Mouse (Mus musculus): ENCODE results near the gene Fkbp10. TPM values are rescaled to one million over a fixed set of nuclear protein-coding genes. Genes with fewer than 3 reads are reported as not detected.

Gene Fkbp10
- 10 to 100 TPM; 10.0 to 12.2 TPM for total RNA-seq (2021)
- long read RNA-seq, experiment 1, transcript Fkbp10-201 (10 exons, 2,584 nt) = major isoform, 14 of 16 reads
- long read RNA-seq, experiment 1, partial matches to known transcripts = 1 of 16 reads
- long read RNA-seq, experiment 1, other reads (novel, unspliced or antisense) = 1 of 16 reads
- long read RNA-seq, experiment 2, transcript Fkbp10-201 (10 exons, 2,584 nt) = major isoform, 12 of 13 reads
- long read RNA-seq, experiment 2, partial matches to known transcripts = 0 of 13 reads
- long read RNA-seq, experiment 2, other reads (novel, unspliced or antisense) = 1 of 13 reads

DNA sequence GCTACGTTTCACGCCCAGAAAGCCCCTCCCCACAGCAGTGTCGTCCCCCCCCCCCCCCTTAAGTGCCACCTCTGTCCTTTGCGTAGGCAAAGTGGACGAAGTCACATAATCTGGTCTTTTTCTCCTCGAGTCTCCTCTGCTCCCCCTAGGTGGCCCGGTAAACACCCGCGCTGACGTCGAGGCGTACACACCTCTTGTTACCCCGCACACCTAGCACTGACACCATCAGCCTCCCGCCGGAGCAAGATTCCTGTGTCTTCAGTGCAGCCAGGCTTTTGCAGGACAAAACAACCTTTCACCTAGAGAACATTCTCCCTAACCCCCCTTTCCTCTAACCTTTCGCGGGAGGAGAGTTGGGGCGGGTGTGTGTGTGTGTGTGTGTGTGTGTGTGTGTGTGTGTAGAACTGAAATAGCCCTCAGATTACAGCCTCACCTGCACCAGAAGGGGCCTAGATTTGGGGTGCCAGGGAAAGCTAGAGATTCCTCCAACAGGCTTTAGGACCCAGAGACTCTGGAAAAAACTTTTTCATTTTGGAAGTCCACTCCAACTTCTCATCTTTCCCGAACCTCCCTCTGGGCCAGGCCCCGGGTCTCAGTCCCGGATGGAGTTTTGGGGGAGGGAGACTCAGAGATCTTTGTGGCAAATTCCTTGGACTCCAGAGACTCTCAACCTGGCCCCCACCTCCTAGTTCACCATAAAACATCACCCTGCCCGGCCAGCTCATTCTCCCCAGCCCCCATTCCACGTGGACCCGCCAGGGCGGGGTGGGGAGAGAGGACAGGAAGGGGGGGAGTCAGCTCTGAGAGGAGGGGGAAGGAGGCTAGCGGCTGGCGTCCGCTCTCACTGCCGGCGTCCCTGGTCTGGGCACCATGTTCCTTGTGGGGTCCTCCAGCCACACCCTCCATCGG lies at the start of gene Fkbp10:
Fkbp10 (plus strand) TSS at position 784 of the 909 bp plus-strand sequence.
- intact Hi-C loops (cut with DNase I) = no loop called here
- no peak for DNase-seq (ENCODE audit: low spot score in 2 of 2)

DNA sequence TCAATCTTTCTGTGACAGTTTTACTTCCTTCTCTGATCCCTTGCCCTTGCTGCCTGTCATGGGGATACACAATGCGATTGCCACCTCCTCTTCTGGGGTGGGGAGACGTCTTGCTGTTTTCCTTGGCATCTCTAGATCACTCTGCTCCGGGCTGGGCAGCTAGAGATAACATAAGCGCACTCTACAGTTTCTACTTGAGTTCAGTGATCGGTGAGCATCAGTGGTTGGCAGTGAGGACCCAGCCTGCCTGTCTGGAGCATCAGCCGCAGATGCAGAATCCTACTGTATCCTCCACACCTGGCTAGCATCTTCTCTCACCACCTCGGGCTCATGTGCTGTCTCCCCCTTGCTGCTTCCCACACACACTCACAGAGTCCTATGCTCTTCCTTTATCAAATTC lies 46.4 kb upstream of the Fkbp10 start:
- intact Hi-C loops (cut with DNase I) = no loop called here

DNA sequence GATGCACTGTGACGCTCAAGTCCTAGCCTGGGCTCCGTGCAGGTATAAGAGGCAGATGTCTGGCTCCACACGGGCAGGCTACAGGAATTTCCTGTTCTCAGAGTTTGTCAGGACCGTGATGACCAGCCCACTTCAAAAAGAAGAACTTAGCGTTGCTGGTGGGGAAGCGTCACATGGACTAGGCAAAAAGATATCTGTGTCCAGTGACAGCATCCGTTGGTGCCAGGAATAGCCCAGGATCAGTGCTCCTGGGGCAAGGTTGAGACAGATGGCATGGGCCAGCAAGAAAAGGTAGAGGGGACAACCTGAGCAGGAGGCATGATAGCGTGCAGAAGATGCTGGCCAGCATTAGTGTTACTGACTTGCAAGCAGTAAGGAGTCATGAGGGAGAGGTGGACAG lies 45.7 kb upstream of the Fkbp10 start:
- intact Hi-C loops (cut with DNase I) = no loop called here
- no peak for DNase-seq (ENCODE audit: low spot score in 2 of 2)

More for the DNA sequence above, 46.4 kb upstream of the Fkbp10 start:
- DNase-seq (ENCODE audit: low spot score in 2 of 2) = no peak

DNA sequence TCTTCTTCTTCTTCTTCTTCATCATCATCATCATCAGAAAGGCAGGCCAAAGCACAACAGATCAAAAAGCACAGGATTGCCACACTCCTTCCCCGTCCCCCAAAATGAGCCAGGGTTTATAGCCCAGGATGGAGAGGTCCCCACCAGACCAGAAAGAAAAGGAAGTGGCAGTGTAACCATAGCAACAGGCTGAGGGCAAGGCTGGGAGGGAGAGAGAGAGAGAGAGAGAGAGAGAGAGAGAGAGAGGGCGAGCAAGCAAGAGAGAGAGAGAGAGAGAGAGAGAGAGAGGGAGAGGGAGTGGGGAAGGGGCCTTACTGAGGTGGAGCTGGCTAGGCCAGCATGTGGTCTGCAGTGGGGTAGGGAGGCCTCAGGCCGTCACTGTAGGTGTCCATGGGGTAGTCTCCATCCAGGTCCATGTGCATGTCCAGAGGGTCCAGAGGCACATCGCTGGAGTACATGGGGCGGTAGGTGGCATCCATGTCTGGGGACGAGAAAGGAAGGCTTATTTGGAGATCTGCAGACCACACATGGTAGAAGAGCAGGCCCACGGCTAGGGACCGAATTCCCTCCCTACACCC lies 43.4 kb upstream of the Fkbp10 start:
- DNase-seq (ENCODE audit: low spot score in 2 of 2) = no peak
- intact Hi-C loops (cut with DNase I) = no loop called here

DNA sequence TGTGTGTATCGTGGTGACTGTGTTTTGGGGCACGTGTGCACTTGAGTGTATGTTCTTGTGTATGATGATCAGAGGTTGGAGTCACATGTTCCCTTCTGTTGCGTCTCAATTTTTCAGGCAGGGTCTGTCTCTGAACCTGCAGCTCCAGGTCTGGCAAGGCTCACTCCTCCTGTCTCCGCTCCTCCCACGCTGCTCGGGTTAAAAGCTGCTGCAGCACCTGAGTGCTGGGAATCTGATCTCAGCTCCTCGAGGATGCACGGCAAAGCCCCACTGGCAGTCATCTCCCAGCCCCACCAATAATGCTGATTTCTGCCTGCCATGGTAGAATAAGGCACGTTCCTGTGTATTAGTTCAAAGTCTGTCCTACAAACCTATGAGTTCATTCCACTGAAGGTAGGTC lies 40.4 kb upstream of the Fkbp10 start:
- no peak for DNase-seq (ENCODE audit: low spot score in 2 of 2)
- intact Hi-C loops (cut with DNase I) = no loop called here

DNA sequence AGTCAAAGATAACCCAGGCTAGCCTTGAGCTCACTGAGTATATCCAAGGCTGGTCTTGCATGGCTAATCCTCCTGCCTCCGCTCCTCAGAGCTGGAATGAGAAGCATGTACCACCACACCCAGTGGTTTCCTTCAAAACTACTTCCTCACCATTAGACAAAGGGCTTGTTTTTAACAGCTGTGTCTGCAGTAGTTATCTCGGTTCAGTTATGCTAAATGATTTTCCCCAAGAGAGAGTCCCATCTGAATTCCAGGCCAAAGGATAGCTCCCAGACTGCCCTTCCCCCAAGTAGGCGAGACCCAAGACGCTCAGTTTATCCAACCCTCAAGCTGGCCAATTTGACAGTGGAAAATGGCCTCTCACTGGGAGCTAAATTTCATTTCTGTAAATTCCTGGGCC lies 39.5 kb upstream of the Fkbp10 start:
- intact Hi-C loops (cut with DNase I) = no loop called here
- DNase-seq (ENCODE audit: low spot score in 2 of 2) = no peak

DNA sequence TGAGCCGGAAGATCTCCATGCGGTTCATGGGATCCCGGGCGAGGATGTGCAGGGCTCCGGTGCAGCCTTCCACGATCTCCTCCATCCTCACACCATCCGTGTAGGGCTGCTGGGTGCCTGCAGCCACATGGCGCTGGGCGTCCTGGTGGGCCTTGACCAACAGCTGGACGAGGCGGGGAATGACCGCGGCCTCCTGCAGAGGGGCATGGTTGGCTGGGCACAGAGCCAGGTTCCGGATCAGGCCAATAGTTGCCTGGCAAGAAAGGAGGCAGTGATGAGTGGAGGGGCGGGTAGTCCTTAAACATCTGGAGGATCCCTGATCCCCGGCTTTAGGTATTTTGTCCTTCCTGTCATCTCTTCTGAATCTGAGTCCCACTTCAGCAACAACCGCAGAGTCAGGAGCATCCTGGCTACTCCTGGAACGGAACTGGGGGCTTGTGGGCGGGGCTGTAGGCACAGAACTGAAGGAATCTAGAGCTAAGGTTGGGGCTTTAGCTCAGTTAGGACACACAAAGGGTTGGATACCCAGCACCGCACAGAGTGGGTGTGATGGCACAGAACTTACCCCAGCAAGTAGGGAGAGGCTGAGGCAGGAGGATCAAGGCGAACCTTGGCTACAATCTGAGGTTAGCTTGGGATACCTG lies 38.6 kb upstream of the Fkbp10 start:
- DNase-seq (ENCODE audit: low spot score in 2 of 2) = no peak
- intact Hi-C loops (cut with DNase I) = no loop called here

DNA sequence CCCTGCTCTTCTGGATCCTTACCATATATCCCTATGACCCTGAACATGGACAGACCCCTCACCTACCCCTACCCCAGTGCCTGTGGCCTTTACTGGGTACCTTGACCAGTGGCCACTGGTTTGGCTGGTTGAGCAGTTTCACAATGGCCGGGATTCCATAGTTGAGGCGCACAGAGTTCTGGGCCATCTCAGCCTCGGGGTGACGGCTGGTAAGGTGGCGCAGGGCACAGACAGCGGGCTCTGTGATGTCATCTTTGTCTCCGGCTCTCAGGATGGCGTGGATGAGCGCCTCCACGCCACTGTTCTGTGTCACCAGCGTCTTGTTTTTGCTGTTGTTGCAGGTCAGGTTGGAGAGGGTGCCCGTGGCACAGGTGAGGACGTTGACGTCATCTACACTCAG lies 37.5 kb upstream of the Fkbp10 start:
- intact Hi-C loops (cut with DNase I) = no loop called here
- DNase-seq (ENCODE audit: low spot score in 2 of 2) = no peak

DNA sequence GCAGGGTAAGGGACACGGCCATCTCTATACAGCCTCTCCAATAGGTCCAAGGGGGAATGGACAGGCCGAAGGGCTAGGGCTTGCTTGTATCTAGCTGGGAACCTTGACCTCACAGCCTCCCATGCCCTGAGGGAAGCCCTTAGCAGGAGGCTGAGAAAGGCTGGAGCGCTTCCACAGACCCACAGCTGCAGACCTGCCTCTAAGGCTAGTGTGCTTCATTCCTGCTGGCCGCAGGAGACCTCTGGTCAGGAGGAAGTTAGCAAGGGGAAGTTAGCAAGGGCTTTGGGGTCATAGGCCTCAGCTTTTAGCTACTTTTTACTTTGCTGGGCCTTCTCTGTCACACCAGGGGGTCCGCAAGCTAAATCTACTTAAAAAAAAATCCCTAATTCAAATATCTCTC lies 37.1 kb upstream of the Fkbp10 start:
- intact Hi-C loops (cut with DNase I) = no loop called here
- no peak for DNase-seq (ENCODE audit: low spot score in 2 of 2)

DNA sequence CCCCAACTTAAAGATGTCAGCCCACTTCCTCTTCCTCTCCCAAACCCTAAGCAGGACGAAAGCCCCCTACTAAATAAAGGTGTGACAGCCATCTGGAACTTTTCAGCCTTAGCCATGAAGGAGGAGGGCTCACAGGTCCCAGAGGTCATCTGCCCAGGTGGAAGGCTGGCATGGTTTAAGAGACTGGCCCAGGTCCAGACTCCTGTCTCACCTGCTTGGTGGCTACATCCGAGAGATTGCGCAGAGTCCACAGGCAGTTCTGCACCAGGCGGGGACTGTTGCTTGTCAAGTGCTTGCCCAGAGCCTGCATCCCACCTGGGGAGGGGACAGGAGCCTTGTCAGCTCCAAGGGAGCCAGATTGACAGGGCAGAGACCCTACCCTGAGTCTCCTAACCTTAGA lies 36.2 kb upstream of the Fkbp10 start:
- intact Hi-C loops (cut with DNase I) = no loop called here
- no peak for DNase-seq (ENCODE audit: low spot score in 2 of 2)

DNA sequence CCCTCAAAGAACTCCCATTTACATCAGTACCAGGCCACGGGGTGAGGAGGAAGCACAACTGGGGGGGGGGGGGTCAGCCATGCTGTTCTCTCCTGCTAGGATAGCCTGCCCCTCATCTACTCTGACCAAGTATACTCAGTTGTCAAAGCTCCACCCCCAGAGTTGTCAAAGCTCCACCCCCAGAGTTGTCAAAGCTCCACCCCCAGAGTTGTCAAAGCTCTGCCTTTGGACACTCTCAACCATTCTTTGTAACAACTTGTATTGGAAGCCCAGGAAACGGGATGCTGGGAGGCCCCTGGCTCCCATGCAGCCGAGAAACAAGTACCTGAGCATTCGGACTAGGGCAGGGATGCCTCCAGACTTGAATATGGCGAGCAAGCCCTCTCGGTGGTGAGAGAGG lies 32.8 kb upstream of the Fkbp10 start:
- intact Hi-C loops (cut with DNase I) = no loop called here
- no peak for DNase-seq (ENCODE audit: low spot score in 2 of 2)

DNA sequence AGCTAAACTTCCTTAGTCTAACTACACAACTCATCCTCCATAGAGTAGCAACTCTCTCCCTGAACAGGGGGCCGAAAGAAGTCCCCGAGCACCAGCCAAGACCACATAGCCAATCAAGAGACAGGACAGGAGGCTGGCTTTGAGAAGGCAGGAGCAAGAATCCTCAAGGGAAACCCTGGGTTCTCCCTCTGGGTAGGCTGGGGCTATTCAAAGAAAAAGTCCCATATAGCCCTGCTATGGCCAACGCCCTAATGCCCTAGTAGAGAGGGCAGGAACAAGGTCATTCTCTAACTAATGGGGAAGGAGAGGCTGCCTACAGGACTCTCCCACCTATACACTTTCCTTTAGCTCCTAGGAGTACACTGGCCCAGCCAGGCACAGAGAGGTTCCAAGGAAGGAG lies 30.5 kb upstream of the Fkbp10 start:
- DNase-seq (ENCODE audit: low spot score in 2 of 2) = no peak
- intact Hi-C loops (cut with DNase I) = no loop called here

DNA sequence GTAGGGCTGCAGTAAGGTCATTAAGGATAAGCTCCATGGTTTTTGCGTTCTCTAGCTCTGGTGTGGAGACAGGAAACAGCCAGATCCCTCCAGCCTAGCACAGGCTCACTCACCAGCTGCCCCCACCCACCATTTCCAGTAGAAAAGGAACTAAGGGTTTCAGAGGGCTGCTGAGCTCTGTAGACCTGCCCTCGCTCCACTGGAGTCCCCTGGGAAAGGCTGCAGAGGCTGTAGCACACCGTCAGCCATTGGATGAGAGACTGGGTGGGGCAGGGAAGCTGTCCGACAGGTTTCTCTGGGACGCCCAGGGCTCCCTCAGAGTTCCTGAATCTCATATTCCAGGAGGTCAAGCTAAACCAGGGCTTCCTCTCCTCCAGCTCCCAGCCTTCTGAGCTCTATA lies 28.9 kb upstream of the Fkbp10 start:
- DNase-seq (ENCODE audit: low spot score in 2 of 2) = no peak
- intact Hi-C loops (cut with DNase I) = no loop called here

DNA sequence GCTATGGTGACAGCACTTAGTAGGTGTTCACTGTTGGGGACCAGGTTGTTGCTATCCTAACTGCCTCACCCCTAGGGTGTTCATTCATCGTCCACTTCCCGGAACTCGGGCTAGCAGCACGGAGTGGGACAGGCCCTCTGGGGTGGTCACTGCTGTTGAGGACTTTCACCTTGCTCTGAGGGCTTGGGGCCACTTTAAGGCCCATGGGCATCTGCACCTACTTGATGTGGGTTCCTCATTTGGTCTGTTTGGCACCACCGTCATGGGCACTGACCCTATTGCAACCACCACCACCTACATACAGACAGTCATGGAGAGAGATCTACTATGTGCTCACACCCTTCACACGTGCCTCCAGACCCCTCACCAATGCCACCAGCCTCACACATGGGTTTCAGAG lies 28.4 kb upstream of the Fkbp10 start:
- DNase-seq (ENCODE audit: low spot score in 2 of 2) = no peak
- intact Hi-C loops (cut with DNase I) = no loop called here

DNA sequence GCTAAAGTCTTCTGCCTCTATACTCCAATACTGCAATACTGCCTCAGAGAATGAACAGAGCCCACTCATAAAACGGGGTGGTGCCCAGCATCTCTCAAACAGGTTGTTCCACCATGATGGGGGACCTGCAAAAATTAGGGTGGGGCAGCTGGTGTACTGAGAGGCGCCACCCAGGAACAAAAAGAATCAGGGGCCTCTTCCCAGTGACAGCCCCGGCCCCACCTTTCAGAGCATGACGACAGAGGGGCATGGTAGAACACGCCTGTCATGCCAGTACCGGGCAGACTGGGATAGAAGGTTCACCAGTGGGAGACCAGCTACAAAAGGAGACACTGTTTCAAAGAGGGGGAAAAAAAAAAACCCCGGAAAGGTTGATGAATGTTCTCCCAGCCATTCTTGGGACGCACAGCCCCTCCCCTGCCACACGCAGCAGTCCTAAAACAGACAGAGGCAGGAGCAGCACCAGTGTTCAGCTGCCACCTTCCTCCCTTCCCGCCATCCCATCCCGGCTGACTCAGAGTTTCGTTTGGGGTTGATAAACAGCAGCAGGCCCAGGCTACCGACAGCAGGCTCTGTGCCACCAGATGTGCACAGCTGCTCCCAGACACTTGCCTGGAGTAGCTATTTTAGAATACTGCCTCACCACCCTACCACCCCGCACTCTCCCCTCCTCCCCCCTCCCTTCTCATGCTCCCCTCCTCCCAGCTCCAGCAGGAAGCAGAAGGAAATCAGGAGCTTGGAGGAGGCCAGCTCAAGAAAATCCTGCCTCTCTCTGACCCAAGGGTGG lies 27.7 kb upstream of the Fkbp10 start:
- DNase-seq (ENCODE audit: low spot score in 2 of 2) = peak; percentile 52 to 65
- intact Hi-C loops (cut with DNase I) = no loop called here

DNA sequence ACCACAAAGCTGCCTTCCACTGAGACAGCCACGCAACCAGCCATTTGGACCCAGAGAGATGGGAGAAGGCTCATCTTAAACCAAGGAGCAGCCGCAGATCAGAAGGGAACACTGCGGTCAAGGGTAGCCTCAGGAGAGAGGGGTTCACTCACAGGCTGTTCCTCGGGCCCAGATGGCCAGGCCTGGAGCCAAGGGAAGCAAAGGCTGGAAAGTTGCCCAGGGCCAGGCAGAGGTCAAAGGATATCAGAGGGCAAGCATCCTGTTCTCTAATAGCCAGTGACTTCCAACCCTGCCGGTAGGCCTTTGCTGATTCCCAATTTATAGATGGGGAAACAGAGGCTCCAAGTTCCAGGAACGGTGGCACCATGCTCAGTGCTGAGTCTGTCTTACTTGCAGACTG lies 26.9 kb upstream of the Fkbp10 start:
- intact Hi-C loops (cut with DNase I) = no loop called here
- DNase-seq (ENCODE audit: low spot score in 2 of 2) = no peak

DNA sequence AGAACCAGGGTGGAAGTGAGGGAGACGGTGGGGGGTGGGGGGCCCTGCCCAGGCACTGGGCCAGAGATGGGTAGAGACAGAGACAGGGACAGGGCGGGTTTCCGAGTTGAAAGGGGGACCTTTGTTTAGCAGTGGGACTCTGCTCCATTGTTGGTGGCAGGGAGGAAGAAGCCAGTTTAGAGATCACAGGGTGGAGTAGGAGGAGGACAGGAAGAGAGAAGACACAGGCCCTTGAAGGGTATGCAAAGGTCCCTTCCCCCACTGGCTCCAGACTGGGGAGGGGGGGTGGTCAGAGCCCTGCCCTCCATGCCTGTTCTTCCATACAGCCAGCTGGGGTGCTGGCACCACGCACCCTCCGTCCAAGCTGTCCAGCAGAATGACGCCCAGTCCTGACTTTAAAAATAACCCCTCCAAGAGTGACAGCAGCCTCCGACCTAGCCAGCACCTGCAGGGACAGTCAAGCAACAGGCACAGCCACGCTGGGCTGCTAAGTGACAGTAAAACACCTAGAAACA lies 25.5 kb upstream of the Fkbp10 start:
- no peak for DNase-seq (ENCODE audit: low spot score in 2 of 2)
- intact Hi-C loops (cut with DNase I) = no loop called here

DNA sequence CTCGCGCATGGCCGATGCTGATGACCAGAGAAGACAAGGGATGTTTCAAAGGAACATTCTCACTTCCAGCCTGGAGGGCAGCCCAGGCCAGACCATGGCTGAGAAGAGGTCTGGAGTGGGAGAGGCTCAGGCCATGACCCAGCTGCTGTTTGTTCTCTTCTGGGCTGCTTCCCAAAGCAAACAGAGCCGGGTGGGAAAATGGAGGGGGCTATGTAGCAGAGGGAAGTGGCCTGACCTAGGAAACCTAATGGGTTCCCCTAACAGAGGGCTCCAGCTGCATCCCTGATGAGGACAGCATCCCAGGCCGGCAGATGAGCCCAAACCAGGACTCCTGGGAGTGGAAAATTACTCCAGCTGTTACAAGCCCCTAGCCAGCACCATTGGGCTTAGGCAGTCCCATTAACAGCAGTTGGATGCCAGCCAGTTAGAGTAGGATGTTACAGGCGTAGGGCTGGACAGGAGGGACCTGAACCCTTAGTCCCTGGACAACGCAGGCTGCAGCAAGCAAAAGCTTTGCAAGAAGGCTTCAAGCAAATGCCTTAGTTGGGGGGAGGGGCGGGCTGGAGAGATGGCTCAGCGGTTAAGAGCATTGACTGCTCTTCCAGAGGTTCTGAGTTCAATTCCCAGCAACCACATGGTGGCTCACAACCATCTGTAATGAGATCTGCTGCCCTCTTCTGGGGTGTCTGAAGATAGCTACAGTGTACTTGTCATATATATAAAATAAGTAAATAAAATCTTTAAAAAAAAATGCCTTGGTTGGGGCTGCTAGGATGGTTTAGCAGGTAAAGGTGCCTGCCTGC lies 24.2 kb upstream of the Fkbp10 start:
- intact Hi-C loops (cut with DNase I) = no loop called here
- no peak for DNase-seq (ENCODE audit: low spot score in 2 of 2)
